Mouse (Mus musculus) urinary bladder, postnatal 10 days (tissue): ENCODE data around the gene Gm49601.

Experiments used
- DNase-seq: peaks from one replicate; pipeline ENCODE4 v3.0.0; 2022; ENCODE audit warnings: low spot score

Gene Gm49601

GRCm38 (mm10) chr16:18605705-18606104, 20.5 kb downstream of the Gm49601 start:
- no peak for DNase-seq

DNA sequence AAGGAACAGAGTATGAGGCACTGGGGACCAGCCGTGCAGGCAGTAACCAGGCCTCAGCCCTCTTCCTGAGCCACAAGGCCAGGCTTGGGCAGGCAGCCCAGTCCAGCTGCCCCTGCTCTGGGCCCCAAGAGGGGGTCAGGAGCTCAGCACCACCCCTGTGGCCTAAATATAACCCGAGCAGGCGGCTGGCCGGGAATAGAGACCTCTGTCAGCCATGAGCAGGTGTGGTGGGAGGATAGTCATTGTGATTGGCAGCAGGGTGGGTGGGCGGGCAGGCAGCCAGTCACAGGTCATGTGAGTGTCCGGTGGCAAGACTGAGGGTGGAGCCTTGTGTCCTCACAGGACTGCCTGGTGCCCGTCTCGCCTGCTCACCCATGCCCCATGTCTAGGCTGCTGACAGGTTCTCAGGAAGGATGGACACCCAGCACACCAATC, 21.9 kb downstream of the Gm49601 start:
- DNase-seq, result no peak

DNA sequence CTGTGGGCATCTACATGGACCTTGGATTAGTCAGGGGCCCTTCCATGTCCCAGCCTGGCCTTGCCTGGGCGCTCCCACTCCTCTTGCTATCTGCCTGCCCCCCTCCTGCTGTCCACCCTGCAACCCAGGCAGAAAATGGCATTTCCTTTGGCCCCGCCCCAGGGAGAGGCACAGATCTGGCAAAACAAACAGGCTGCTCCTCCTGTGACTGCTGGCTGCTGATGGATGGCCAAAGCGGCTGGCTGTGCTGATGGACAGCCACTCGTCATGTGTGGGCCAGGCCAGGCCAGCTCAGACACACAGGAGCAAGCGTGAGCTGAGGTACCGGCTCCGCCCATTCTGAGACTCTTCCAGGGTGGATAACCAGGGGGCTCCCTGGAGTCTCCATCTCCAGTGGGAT, 24.8 kb downstream of the Gm49601 start:
- no peak for DNase-seq

DNA sequence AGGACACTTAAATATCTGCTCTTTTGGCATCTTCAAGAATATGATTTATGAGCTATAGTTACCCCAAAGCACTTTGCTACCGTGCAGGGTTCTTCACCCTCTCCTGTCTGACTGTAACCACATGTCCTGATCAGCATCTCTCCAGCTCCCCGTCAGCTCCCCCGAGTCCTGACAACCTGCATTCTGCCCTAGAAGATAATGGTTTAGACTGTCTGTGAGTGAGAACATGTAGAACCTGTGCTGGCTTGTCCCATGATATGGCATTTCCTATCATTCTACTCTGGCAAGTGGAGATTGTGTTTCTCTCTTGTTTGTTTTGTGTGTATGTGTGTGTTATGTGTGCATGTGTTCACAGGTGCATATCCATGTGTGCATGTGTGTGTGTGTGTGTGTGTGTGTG, 28.2 kb downstream of the Gm49601 start:
- no peak for DNase-seq

DNA sequence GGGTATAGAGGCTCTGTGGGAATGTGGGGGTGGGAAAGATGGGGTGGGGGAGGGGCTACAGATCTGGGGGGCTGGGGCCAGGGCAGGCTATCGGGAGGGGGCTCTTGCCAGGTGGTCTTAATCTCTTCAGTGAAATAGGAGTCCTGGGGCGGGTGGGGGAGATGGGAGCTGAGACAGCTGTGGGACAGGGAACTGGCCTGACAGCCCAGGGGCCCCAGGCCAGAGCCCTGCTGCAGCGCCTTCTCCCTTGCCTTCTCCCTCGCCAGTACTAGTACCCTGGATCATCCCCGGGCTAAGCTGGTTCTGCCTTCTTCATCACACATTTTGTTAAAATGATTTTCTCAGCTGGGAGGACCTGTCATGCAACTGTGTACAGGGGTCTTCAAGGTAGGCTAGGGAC, 30.0 kb downstream of the Gm49601 start:
- no peak for DNase-seq

DNA sequence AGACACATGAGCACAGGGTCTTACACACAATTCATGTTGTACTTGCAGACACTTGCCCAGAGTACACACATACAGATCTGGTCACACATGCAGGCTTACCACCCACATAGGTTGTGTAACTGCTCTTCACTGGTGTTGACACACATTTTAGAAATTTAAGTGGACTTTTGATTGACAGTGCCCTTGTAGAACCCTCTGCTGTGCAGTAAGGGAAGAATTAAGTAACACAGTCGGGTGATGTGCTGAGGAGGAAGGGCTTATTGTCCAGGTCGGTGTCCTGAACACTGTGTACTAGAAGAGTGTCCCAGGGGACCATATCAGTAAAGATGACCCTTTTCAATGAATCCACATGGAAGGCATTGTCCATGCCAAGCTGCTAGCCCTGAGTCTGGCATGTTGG, 32.3 kb downstream of the Gm49601 start:
- no peak for DNase-seq

GRCm38 (mm10) chr16:18591047-18592018, 34.9 kb downstream of the Gm49601 start:
- no peak for DNase-seq

DNA sequence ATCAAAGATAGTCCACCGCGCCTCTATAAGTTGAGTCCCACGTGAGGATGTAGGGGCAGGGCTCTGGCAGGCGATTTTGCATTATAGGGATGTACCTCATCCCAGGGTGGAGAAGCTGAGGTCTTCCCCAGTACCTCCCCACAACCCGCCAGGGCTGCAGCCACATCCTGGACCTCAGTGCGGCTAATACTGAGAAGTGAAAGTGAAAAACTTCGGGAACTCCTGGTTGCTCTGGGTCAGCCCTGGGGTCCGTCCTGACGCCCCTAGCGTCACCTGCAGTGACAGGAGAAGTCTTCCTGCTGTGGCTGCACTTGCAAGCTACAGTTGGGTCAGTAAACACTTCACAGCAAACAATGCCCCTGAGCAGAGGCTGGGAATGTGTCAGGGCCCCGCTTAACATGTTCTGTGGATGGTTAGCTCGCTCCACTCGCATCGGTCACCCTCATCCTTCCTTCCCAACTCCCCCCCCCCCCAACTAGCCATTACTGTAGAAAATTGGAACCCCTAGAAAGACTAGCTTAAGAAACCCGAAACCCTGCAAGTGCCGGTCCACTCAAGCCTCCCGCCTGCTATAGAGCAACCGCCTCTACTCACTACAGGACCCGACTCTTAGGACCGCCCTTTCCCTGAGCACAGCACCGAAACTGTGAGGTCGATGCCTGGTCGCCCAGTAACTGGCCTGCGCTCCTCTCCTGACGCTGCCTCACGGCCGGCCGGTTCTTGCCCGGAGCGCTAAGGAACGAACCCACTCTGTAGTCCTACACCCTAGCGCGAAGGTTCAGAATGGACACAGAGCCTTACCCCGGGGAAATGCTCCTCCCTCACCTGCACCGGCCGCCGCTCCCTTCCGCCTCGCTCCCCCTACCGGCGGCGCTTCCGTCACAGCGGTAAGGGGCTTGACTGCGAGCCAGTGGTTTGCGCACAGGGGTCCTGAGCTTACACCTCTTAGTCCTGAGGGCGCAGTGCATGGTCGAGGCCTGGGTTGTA, 36.1 kb downstream of the Gm49601 start, which contains the start of gene Tbx1:
Tbx1 (minus strand) TSS at position 868 of the 987 bp plus-strand sequence.
- no peak for DNase-seq

- no peak for DNase-seq
Measured at GRCm38 (mm10) chr16:18589080-18589621, 37.1 kb downstream of the Gm49601 start.

DNA sequence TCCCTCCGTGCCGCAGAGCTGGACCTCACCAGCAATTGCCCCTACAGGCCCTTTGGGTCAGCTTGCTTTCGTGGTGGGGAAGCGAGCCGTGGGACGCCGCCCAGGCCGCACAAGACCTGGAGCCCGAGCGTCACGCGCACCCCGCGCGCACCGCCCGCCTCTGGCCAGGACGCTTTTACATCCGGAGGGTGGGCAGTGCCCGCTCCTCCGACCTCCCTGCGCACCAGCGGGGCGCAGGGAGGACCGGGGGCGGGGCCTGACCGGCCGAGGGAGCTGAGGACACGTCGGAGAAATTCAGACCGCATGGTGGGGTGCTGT, 37.5 kb downstream of the Gm49601 start:
- no peak for DNase-seq

GRCm38 (mm10) chr16:18587847-18588737, 38.1 kb downstream of the Gm49601 start:
- DNase-seq, result no peak

- DNase-seq, result no peak
Measured at GRCm38 (mm10) chr16:18586906-18587546, 39.2 kb downstream of the Gm49601 start.

DNA sequence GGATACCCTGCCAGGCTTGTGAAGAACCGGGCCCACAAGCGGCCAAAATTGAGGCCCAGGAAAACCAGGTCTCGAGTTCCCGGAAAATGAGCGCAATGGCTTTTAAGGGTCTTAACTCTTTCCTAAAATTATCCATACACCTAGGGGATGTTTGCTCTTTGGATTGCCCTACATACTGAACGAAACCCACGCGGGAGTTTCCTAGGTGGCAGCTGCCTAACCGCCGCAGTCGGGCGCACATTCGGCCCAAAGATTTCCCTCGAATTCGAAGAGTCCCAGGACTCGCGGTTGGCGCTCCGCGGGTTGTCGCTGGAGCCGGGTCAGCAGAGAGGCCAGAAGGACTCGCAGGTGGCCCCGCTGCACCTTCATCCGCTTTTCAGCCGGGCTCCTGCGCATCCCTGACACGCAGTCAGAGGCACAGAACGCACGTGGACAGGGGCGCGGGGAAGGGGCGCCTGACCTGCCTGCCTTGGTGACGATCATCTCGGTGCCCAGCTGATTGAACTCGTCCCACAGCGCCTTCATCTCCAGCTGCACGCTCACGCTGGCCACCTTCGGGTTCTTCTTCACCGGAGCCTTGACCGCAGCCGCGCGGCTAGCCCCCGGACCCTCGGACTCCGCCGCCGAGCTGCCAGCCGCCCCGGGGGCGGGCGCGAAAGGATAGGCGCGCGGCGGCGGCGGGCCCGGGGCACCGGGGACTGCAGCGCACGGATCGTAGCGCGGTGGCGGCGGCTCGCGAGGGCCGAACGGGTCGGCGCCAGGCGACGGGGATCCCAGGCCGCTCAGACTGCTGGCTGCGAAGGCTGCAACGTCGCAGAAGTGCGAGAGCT, 39.9 kb downstream of the Gm49601 start:
- no peak for DNase-seq

- DNase-seq, result no peak
Measured at GRCm38 (mm10) chr16:18585676-18586075, 40.6 kb downstream of the Gm49601 start.

- DNase-seq, result no peak
Measured at GRCm38 (mm10) chr16:18584901-18585510, 41.2 kb downstream of the Gm49601 start.

DNA sequence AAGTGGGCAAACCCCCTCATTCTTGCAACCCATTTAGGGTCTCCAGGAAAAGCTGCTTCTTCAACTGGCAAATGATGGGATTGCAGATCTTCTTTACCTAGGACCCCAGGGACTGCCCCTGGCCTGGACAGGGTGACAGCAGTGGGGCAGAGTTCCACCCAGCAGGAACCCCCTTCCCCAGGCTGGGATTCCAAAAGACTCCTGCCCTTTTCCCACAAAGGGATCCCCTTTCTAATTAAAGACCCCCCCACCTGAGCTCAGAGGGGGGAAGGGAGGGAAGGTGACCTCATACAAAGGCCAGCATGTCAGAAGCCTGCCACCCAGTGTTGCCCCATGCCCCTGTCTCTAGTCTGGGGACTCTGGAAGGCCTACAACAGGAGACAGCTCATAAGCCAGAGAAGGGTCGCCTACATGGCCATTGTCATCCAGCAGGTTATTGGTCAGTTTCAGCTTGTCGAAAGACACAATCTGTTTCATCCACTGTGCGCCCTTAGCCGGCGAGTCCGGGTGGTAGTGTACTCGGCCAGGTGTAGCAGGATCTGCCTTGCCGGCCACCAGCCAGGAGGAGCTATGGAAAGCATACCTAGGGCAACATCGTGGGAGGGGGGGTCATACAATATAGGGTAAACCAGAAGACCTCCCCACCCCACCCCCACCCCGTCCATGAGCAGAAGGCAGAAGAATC, 42.4 kb downstream of the Gm49601 start:
- no peak for DNase-seq

- DNase-seq, result no peak
Measured at GRCm38 (mm10) chr16:18583169-18583568, 43.1 kb downstream of the Gm49601 start.

GRCm38 (mm10) chr16:18582426-18583148, 43.6 kb downstream of the Gm49601 start:
- no peak for DNase-seq
